Mouse (Mus musculus) granulocyte monocyte progenitor cell, adult 5-6 weeks (primary cell): ENCODE data around the gene Anapc15-ps. TPM values are rescaled to one million over a fixed set of nuclear protein-coding genes. Genes with fewer than 3 reads are reported as not detected.

ENCODE experiments used
- ATAC-seq: replicated peaks from 2 replicates; pipeline ENCODE4 v1.8.0; 2016; ENCODE audit warnings: mild to moderate bottlenecking, moderate TSS enrichment, inconsistent platforms; ENCODE audit not compliant: poor library complexity, severe bottlenecking
- total RNA-seq, 2 experiments: library from RNA; stranded (forward) in 1 of 2; stranded (reverse) in 1 of 2; fragments of 200-712, 200-1000 nt in 1 of 2; fragments of >200 nt in 1 of 2; fragmentation: Nextera tagmentation in 1 of 2; gene quantifications; 2 replicates each; pipeline ENCODE4 v1.2.3; 2014 to 2017

Anapc15-ps gene
- total RNA-seq, 2 experiments from 2014 or later: 3.6 TPM; not detected in 1

DNA sequence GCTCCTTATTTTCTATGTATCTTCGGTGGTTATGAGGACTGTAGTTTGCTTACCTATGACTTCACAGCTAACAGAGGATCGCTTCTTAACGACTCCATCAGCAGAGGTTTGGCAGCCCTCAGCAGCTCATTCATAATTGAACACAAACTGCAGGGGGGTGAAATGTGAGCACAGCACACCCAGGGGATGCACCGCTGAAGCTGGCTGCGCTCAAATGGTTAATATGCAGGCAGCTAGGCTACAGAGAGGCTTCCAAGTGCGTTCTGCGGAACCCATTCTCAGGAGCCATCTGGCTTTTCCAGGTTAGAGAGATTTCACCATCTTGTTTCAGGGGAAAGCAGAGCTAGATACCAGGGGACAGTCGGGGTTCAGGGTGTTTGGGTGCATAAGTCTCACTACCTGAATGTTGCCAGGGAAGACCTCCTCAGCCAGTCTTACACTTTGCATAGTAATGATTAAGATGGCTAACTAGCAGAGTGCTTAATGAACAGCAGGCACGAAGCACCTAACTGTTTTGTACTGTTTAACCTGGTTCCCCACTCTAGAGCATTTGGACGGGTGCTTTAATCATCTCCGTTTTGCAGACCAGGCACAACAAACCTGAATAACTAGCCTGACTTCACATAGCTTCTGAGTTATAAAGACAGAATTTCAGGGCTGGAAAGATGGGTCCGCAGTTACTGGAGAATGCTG lies 21.5 kb upstream of the Anapc15-ps start:
- no peak for ATAC-seq

DNA sequence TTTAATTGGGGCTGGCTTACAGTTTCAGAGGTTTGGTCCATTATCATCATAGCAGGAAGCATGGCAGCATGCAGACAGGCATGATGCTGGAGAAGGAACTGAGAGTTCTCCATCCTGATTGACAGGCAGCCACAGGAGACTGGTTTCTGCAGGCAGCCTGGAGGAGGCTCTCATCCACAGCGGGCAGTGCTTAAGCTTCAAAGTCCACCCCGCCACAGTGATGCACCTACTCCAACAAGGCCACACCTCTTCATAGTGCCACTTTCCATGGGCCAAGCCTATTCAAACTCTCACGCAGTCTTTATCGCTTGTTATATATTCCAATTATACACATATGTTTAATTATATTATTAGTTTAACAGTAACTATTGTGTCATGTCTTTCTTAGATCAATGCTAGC lies 18.1 kb upstream of the Anapc15-ps start:
- no peak for ATAC-seq

DNA sequence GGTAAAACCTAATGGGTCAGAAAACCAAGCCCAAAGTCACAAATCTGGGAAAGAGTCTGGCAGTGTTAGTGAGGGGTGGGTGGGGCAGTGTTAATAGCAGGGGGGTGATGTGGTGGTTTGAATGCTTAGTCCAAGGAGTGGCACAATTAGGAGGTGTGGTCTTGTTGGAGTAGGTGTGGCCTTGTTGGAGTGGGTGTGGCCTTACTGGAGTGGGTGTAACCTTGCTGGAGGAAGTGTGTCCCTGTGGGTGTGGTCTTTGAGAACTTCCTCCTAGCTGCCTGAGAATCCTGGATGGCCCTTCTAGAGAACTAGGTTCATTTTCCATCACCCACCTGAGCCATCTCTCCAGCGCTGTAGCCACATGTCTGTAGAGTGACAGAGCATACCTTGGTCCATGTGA lies 16.6 kb upstream of the Anapc15-ps start:
- peak; percentile 50 for ATAC-seq

DNA sequence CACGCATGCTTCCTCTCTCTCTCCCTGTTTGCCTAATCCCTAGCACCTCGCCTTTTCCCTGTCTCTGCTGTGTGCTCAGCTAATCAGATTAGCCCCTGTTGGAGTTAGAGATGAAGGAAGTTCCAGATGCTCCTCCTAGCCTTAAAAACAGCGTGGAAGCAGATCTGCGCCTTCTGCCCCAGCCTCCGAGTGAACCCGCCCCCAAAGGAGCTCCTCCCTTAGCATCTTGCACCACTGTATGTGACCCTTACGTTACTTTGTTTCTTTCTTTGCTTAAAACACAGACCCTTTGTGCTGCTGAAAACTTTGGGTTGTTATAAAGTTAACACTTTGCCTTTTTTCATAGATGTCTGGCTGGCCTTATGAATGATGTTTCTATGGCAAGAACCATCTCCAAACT lies 15.8 kb upstream of the Anapc15-ps start:
- ATAC-seq: no peak

DNA sequence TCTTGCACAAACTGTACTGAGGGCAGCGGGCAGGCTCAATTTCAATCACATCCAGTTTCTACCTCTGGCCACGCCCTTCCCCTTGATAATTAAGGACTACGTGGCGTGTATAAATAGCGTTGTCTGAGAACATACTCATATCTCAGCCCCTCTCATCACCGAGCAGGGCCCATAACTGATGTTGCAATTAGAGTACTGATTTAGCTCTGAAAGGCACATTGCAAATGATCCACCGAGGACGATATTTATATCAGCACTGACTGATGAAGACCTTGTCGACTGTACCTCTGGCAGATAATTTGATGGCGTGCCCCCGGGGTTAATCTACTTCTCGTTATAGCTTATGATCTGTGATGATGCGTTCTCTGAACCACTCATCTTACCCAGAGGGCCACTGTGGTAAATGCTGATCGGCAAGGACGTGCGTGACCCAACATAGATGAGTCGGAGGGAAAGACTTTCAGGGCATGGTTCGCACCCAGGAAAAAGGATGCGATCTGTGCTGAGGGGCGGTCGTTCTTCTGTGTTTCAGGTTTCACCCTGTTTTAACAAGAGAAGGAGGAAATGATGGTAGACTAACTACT lies 14.4 kb upstream of the Anapc15-ps start:
- no peak for ATAC-seq

DNA sequence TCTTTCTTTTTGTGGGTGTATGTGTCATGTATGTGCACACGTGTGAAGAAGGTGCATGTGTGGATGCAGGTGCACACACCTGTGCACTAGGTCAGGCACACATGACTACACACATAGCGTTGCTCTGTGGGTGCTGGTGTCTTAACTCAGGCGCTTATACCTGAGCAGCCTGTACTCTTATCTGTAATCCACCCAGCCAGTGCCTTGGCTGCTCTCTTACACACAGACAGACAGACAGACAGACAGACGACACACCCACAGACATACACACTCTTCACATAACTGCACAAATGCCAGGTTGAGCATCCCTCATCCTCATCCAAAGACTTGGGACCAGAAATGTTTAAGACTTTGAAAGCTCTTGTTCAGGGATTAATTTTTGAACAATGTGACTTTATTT lies 12.8 kb upstream of the Anapc15-ps start:
- no peak for ATAC-seq

DNA sequence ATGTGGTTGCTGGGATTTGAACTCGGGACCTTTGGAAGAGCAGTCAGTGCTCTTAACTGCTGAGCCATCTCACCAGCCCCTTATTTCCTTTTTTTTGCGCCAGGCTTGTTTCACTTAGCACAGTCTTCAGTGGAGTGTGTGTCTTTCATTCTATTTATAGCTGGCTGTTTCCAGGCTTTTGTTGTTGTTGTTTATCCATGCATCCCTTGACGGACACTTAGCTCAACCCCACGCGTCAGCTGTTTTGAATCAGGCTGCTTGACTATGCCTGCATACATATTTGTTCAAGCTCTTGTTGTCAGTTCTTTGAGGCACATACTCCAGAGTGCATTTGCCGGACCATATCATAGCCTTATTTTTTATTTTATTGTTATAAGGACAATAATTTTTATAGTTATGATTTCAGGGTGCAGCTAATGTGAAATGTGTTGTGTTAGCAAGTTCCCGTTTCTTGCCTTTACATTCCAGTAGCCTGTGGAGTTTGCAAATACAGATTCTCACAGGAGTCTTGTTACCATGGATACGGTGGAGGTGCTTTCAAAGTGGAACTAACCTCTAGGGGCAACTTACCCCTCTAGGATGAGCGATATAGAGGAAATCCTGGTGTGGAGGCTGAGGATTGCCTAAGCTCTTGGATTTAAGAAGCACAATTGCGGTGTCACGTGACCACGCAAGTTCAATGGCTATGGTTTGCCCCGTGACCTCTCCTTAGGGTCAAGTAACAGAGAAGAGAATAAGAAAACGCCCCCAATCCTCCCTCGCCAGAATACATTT lies 11.7 kb upstream of the Anapc15-ps start:
- peak; percentile 77 for ATAC-seq

DNA sequence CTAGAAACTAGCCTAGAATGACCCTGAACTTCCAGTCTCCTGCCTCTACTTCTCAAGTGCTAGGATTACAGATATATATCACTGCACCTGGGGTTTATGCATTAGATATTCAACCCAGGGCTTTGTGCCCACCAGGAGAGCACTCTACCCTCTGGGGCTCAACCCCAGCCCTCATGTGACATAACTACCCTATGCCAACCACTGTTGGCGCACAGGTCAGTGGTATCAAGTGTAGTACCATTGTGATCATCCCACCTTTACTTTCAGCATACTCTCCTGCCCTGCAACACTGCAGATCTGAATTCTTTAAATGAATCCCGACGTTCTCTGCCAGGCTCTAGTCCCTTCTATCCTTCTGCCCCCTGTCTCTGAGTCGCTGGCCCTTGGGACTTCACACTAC lies 11.0 kb upstream of the Anapc15-ps start:
- no peak for ATAC-seq

DNA sequence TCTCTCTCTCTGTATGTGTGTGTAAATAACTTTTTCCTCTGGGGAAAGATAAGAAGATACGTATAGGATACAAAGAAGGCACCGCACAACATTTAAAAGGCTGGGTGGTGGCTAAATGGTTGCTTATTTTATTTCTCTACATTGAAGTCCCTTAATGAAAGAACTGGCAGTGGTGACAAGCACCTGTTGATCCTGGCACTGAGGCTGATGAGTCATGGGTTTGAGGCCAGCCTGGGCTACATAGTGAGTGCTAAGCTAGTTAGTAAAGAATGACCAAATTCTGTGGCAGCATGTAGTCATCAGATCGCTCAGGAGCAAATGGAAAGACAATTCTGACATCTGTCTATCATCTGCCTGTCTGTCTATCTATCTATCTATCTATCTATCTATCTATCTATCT lies 10.5 kb upstream of the Anapc15-ps start:
- no peak for ATAC-seq

DNA sequence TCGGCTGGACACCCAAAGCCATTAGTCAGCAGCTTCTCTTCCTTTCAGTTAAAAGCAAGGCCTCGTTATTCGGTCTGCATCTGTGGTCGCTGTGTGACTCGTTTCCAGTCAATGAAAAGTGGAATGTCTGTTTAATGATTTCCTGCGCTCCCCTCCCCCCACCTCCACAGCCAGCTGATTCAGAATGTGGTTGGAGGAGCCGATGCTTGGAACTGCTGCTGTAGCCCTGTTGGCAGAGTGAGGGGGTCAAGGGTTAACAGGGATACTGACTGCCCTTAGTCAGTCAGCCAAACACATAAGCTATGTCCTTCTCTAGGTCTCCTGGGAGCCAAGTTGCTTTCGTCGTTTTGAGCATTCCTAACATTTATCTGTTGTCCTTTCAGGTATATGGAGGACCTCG lies 9.7 kb upstream of the Anapc15-ps start:
- ATAC-seq: no peak

DNA sequence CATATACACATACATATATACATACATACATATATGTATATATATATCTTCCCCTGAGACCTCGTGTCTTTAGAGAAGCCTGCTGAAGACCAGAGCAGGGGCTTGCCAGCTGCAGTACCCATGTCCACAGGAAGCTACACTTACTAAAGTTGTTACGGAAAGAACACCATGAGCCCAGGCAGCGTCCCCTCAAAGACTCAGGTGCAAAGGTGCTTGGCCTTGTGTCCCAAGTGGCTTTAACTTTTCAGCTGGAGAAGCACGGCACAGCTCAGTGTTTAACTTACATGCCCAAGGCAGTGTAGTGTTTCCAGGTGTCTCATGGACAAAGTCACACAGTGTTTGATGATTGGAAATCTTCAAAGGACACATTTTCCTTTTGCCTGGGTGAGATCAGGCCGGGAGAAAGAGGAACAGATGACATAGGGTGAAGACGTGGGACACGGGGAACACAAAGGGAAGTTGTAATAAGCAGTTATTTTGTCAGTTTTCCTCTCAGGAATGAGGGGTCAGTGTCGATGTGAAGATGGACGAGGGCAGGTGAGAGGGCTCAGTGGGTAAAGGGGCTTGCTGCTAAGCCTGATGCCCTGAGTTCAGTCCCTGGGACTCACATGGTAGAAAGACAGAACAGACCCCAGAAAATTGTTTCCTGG lies 9.0 kb upstream of the Anapc15-ps start:
- no peak for ATAC-seq

DNA sequence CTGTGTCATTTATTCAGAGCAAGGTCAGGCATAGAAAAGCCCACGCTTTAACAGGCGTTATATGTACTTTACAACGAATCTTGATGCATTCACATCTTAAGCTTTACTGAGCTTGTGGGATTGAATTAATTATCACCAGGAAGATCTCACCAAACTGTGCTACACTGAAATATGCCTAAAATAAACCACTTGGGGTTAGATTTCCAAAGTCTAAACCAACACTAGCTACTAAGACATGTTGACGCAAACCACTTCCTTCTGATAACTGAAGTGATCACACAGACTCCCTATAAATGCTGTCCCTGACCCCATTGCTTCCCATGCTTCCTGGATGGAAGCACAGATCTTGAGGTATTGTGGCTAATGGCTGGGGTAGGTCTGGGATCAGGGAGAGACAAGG lies 8.2 kb upstream of the Anapc15-ps start:
- no peak for ATAC-seq

DNA sequence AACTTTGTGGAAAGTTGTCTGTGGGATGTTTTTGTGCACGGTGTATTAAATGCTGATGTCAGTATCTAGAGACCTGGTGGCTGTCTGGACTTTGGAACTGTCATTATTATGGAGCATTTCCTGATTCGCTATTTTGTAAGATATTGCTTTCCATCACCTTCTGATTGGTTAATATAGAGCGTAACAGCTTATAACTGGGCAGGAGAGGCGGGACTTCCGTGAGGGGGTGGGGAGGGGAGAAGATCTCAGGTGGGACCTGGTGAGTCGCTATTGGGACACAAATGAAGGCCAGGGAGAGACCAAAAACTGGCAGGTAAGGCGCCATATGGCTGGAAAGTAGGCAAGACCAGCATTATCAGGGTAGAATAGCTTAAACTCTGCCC lies 7.8 kb upstream of the Anapc15-ps start:
- ATAC-seq: no peak

DNA sequence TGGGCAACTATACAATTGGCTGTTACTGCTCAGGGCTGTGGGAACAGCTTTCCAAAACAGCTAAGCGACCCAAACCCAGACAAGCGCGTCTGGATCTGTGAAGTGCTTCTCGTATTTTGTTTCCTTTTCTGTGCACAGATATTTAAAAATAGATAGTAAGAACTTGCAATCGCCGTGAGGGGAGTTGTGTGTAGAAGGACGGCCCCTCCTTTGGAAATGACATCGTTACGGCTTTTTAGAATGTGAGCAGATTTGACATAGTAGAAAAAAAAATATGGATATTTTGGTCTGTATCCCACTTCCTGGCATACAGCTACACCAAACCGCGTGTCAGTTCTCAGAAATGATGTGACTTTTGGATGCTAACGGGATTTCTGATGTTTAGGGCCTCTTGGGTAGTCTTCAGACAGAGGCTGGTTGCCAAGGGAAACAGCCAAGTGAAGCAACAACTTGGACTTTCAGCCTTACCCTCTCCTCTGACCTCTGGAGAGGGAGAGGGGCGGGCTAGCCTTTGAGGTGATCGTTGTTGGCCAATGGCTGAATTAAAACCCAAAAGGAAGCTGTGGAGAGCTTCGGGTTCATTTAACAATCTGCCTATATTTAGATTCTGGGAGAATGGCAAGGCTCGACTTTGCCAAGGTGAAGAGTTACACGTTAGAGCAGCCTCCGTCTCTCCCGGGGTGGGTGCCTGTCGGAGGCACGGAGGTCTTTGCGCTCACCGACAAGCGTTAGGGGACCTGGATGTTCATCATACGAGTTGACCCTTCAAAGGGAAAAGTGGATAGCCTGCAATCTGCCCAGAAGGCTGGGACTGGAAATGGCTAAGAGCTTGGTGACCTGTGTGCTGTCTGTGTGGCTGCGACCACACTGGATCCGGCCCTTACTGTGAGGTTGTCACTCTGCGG lies 7.2 kb upstream of the Anapc15-ps start:
- ATAC-seq: peak; percentile 33

DNA sequence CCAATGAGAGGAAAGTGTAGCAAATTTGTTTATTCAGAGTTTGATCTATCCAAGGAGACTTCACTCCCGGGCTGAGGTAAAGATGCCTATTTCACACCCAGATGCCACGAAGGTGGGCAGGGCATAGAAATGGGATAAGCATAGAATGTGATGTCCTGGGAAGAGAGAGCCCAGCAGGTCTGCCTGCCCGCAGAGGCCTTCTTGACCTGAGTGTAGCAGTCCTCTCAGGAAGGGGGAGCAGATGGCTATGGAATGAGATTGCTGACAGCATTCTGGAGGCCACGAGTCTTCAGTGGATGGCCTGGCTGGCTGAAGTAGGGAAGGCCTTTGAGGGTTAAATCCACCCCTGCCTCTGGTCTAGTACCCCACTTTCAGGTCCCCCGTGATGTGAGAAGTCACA lies 5.9 kb upstream of the Anapc15-ps start:
- ATAC-seq: no peak

DNA sequence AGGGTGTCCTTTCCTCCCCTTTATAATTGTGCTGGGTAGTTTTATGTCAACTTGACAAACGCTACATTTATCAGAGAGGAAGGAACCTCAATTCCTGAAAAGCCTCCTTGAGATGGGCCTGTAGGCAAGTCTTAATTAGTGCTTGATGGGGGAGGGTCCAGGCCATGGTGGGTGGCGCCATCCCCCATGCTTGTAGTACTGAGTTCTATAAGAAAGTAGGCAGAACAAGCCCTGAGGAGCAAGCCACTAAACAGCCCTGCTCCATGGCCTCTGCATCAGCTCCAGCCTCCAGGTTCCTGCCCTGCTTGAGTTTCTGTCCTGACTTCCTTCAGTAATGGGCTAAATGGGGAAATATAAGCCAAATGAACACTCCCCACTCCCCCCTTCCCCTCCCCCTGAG lies 5.4 kb upstream of the Anapc15-ps start:
- peak; percentile 22; the same call in 1 of the 2 replicates for ATAC-seq

DNA sequence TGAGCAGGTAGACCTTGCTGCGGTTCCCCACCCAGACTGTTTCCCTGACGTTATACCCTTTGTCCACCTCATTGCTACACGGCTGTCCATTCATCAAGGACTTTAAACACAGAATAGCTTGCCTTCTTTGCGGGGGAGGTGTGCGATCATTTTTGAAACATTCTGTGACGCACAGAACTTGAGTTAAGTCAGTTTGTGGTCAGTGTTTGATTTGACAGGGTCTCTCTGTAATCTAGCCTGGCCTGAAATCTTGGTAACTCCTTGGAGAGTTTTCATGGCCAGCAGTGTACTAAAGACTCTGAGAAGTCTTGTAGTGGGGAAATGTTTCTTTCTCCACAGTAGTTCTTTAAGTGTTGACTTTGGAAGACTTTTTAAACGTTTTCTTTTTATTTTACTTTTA lies 5.0 kb upstream of the Anapc15-ps start:
- peak; percentile 6 for ATAC-seq

DNA sequence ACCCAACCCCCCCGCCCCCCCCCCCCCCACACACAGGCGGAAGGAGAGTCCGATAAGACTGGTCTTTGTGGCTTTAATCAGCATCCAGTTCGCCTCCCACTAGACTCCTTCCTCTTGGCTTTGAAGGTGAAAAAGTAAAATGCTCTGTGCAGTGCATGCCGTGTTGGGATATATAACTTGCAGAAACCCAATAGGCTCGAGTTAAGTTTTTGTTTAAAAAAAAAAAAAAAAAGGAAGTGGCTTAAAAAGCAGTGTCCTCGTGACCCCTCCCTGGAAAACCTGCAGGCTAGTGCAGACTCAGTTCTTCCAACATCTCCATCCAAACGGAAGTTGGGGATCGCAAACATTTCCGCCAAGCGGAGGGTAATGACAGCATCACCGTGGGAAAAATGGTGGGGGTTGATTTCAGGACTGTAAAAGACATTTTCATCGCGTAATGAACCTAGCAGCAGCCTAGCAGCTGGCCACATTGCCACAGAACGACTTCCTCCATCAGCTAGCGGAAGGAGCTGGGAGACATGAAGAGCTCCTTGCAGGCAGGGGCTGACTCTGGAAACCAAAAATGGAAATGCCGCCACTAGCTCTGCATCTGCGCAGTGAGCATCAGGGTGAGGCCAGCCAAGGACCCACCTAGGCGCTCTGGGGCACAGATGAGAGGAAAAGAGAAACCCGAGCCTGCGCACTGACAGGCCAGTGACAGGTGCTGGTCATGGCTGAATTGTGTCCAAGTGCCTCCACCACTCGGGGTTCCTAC lies 4.3 kb upstream of the Anapc15-ps start:
- peak; percentile 77 for ATAC-seq

DNA sequence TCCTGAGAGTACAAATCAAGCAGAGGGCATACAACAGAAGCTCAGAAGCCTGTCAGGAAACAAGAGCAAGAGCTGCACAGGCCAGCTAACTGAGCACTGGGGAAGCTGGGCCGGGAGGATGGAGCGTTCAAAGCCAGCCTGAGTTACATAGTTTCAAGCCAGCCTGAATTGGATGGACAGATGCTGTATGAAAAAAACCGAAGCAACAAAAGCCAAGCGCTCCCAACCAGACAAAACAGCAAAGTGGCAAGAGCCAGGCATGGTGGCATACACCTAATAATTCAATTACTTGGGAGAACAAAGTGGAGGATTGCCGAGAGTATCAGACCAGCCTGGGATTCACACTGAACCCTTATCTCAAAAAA lies 3.7 kb upstream of the Anapc15-ps start:
- ATAC-seq: no peak

DNA sequence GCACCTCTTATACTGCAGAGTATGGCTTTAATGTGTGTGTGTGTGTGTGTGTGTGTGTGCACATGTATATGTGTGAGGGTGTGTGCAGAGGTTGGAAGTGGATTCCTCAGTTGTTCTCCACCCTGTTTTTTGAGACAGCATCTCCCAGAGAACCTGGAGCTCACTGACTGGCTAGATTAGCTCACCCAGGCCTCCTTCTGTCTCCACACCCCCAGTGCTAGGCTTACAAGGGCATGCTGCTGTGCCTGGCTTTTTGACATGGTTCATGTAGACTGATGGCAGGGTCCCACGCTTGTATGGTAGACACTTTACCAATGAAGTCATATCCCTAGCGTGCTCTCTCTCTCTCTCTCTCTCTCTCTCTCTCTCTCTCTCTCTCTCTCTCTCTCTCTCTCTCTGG lies 3.1 kb upstream of the Anapc15-ps start:
- no peak for ATAC-seq
